Mouse (Mus musculus) lung, postnatal 0 days (tissue): ENCODE measurements around the gene Gm17334. TPM values are rescaled to one million over a fixed set of nuclear protein-coding genes. Genes with fewer than 3 reads are reported as not detected.
A peak's percentile ranks its signal among the peaks of the same experiment; 100 is the strongest.

ENCODE experiments used
- ATAC-seq: fragments of 200-750 bp; cut with Nextera tagmentation; 2 replicates; pipeline ENCODE4 v1.8.0; 2017; ENCODE audit warnings: moderate library complexity
- DNase-seq: peaks from one replicate; pipeline ENCODE4 v3.0.0-alpha.2; 2016; ENCODE audit warnings: low spot score
- H3K27ac ChIP-seq: fragments of 300-500 bp; sonication (generic); 2 replicates; pipeline ENCODE4 v1.5.1; 2014; ENCODE audit warnings: antibody characterized with exemption, mild to moderate bottlenecking, low read length, mixed read lengths
- H3K27me3 ChIP-seq: fragments of 300-500 bp; sonication (generic); replicated peaks from 2 replicates; pipeline ENCODE4 v1.6.1; 2014; ENCODE audit warnings: low read length, mixed read lengths; ENCODE audit not compliant: insufficient read depth
- H3K36me3 ChIP-seq: fragments of 300-500 bp; sonication (generic); 2 replicates; pipeline ENCODE4 v1.6.1; 2014; ENCODE audit warnings: low read length, mixed read lengths; ENCODE audit not compliant: insufficient read depth
- H3K4me1 ChIP-seq: fragments of 300-500 bp; sonication (generic); 2 replicates; pipeline ENCODE4 v1.6.1; 2014; ENCODE audit warnings: antibody characterized with exemption, low read depth, low read length, mixed read lengths; ENCODE audit not compliant: insufficient read depth
- H3K4me2 ChIP-seq: fragments of 300-500 bp; sonication (generic); replicated peaks from 2 replicates; pipeline ENCODE4 v1.6.1; 2014; ENCODE audit warnings: low read depth, mild to moderate bottlenecking, low read length, moderate library complexity, mixed read lengths
- H3K4me3 ChIP-seq: fragments of 300-500 bp; sonication (generic); 2 replicates; pipeline ENCODE4 v1.5.1; 2014; ENCODE audit warnings: low read depth, low read length
- H3K9ac ChIP-seq: fragments of 300-500 bp; sonication (generic); replicated peaks from 2 replicates; pipeline ENCODE4 v1.6.1; 2014; ENCODE audit warnings: low read depth, mild to moderate bottlenecking
- H3K9me3 ChIP-seq: fragments of 300-500 bp; sonication (generic); 2 replicates; pipeline ENCODE4 v1.6.1; 2016; ENCODE audit warnings: low read length, mixed read lengths
- CTCF ChIP-seq: IDR thresholded peaks from 2 replicates; pipeline ENCODE4 v1.5.1; 2016; ENCODE audit warnings: antibody characterized with exemption, mild to moderate bottlenecking
- EP300 ChIP-seq: IDR thresholded peaks from 2 replicates; pipeline ENCODE4 v1.6.1; 2016; ENCODE audit warnings: antibody characterized with exemption, mild to moderate bottlenecking, control low read depth
- WGBS: fragments of 180-500 bp; shearing (Covaris S2); extraction: QIAGEN DNeasy Blood & Tissue Kit; methylation state at CpG from one replicate; pipeline ENCODE4 v1.1.7; 2014; 5-methylcytosine and 5-hydroxymethylcytosine counted together
- polyA plus RNA-seq: library from polyadenylated mRNA; unstranded; fragments of >200 nt; fragmentation: Nextera tagmentation; extraction: Ambion mirVana; gene quantifications from 2 replicates; pipeline ENCODE4 v1.2.1, GENCODE M21; 2015

Gene Gm17334
- polyA plus RNA-seq, 1 experiment from 2014 or later, result 0.61 TPM

GRCm38 (mm10) chr11:53747985-53748384 is 25.0 kb downstream of the Gm17334 start:
- Histone ChIP-seq H3K27me3 (no peaks in the 10 kb centered on the region), H3K9ac (no peak overlapping the region), H3K4me1 (no peaks in the 10 kb centered on the region), H3K9me3 (no peaks in the 10 kb centered on the region), H3K27ac (no peak overlapping the region), H3K4me2 (no peak overlapping the region), H3K4me3 (no peak overlapping the region), H3K36me3 (no peaks in the 10 kb centered on the region)
- ATAC-seq, result no peak
- TF ChIP-seq EP300 (no peak), CTCF (no peak)
- 80% methylated on average over 9 of the region's 9 CpGs for WGBS
- no peak for DNase-seq

- no peak overlapping the region for H3K9ac ChIP-seq
- H3K4me2 ChIP-seq, result no peak overlapping the region
- ATAC-seq, result no peak
- H3K27ac ChIP-seq, result no peak overlapping the region
- 76% methylated on average over 2 of the region's 2 CpGs for WGBS
- no peak overlapping the region for H3K4me3 ChIP-seq
- no peaks in the 10 kb centered on the region for H3K4me1 ChIP-seq
- H3K36me3 ChIP-seq, result no peaks in the 10 kb centered on the region
- no peaks in the 10 kb centered on the region for H3K9me3 ChIP-seq
- no peaks in the 10 kb centered on the region for H3K27me3 ChIP-seq
- DNase-seq, result no peak
- TF ChIP-seq CTCF, result peak; percentile 25
- no peak for TF ChIP-seq EP300
Measured at GRCm38 (mm10) chr11:53745260-53745659, 27.7 kb downstream of the Gm17334 start.

- H3K4me1 ChIP-seq, result no peaks in the 10 kb centered on the region
- DNase-seq (peak; percentile 58), ATAC-seq (peak; percentile 44)
- H3K9ac ChIP-seq, result no peak overlapping the region
- no peak overlapping the region for H3K27ac ChIP-seq
- H3K9me3 ChIP-seq, result no peaks in the 10 kb centered on the region
- no peak overlapping the region for H3K4me2 ChIP-seq
- 25% methylated on average over 5 of the region's 5 CpGs for WGBS
- H3K36me3 ChIP-seq, result no peaks in the 10 kb centered on the region
- no peak; the same call in 1 of the 2 replicates for TF ChIP-seq EP300
- TF ChIP-seq CTCF, result peak; percentile 66
- no peaks in the 10 kb centered on the region for H3K27me3 ChIP-seq
- no peak overlapping the region for H3K4me3 ChIP-seq
Measured at GRCm38 (mm10) chr11:53742353-53742752, 30.6 kb downstream of the Gm17334 start.

GRCm38 (mm10) chr11:53737573-53737946 is 35.4 kb downstream of the Gm17334 start:
- Histone ChIP-seq H3K9ac (no peak overlapping the region), H3K4me3 (no peak overlapping the region), H3K9me3 (no peaks in the 10 kb centered on the region), H3K27me3 (no peaks in the 10 kb centered on the region), H3K36me3 (no peaks in the 10 kb centered on the region), H3K27ac (0 out of 2 replicates have a peak overlapping the region, but pooled peaks have one; percentile 45), H3K4me2 (no peak overlapping the region), H3K4me1 (no peaks in the 10 kb centered on the region)
- TF ChIP-seq EP300 (no peak), CTCF (peak; percentile 72)
- ATAC-seq (peak; percentile 74), DNase-seq (peak; percentile 66)
- 21% methylated on average over 6 of the region's 6 CpGs for WGBS

- no peak overlapping the region for H3K4me3 ChIP-seq
- ATAC-seq, result peak; percentile 89
- TF ChIP-seq EP300 (no peak), CTCF (peak; percentile 87)
- H3K9ac ChIP-seq, result no peak overlapping the region
- H3K4me1 ChIP-seq, result no peaks in the 10 kb centered on the region
- no peak overlapping the region for H3K4me2 ChIP-seq
- H3K27ac ChIP-seq, result 0 out of 2 replicates have a peak overlapping the region, but pooled peaks have one; percentile 45
- WGBS, result 44% methylated on average over 14 of the region's 14 CpGs
- no peaks in the 10 kb centered on the region for H3K9me3 ChIP-seq
- H3K36me3 ChIP-seq, result no peaks in the 10 kb centered on the region
- no peaks in the 10 kb centered on the region for H3K27me3 ChIP-seq
- DNase-seq, result peak; percentile 96
Measured at GRCm38 (mm10) chr11:53736771-53737572, 36.0 kb downstream of the Gm17334 start.

GRCm38 (mm10) chr11:53735682-53736245 is 37.2 kb downstream of the Gm17334 start:
- H3K4me1 ChIP-seq, result no peaks in the 10 kb centered on the region
- no peaks in the 10 kb centered on the region for H3K27me3 ChIP-seq
- H3K9ac ChIP-seq, result no peak overlapping the region
- WGBS, result 23% methylated on average over 17 of the region's 17 CpGs
- no peak overlapping the region for H3K27ac ChIP-seq
- no peak overlapping the region for H3K4me3 ChIP-seq
- TF ChIP-seq CTCF, result peak; percentile 97
- no peak for TF ChIP-seq EP300
- peak; percentile 79 for DNase-seq
- peak overlapping the region; percentile 29; the same call in 1 of the 2 replicates for H3K4me2 ChIP-seq
- peak; percentile 77 for ATAC-seq
- H3K36me3 ChIP-seq, result no peaks in the 10 kb centered on the region
- no peaks in the 10 kb centered on the region for H3K9me3 ChIP-seq
